Mouse (Mus musculus) ES-CJ7 (cell line): ENCODE measurements at regions not wholly inside any gene's neighbourhood (a gene's known extent, or its start where the extent isn't known, plus 50 kb on each side); places are given as distances from the start of the nearest gene placed in this dataset.

Experiments
- DNase-seq: peaks from one replicate; pipeline ENCODE4 v3.0.0; 2011; ENCODE audit warnings: low read depth, low spot score

DNA sequence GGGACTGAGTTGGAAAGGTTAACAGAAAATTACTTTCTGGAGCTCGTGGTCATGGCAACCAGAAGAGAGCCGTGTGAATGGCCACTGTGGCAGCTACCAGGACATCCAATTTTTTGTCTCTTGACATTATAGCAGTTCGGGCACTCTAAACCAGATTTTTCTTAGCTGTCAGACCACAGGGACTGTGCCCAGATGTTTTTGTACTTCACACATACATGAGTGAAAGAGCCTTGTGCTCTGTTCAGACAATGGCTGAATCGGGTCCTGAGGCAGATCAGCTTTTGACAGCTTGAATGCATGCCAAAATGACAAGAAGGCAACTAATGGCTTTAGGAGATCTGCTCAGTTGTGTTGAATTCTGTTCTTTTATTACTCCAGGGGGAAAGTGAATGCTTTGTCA is 505.2 kb upstream of the Pdzrn3 start:
- no peak for DNase-seq

GRCm38 (mm10) chr6:101874894-101875293 is 497.2 kb upstream of the Pdzrn3 start:
- DNase-seq, result no peak

DNA sequence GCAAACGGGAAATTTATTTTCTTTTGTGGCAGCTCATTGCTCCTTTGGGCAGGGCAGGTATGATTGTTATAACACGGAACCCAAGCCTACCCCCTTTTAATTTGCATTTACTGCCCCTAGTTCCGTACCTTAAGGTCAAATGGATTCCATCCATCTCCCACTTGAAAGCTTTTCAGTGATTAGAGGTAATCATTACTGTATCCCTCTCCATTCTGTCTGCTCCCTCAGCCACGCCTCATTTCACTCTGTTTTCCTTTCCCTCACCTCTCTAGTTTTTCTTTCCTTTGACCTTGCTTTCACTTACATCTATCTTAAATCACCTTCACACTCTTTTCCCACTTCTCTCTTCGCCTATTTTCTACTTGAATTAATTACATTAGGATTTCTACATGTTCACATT is 481.2 kb upstream of the Pdzrn3 start:
- no peak for DNase-seq

DNA sequence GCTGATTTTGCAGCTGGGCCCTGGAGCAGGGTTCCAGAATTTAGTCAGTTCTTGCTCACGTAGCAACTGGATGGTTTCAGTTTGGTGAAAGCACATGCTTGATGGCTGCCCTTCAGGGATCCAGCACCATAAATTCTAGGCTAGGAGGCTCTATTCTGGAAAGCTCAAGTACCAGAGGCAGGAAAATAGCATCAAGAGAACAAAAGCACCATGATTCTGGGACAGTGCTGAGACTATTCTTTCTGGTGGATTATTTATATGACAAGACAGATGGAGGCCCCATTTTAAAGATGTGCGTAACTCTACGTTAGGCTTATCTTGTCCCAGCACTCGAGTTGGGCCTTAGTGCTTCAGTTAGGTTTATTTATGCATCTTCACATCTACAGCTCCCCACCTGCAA is 463.0 kb upstream of the Pdzrn3 start:
- DNase-seq, result no peak

GRCm38 (mm10) chr6:101837563-101837962 is 459.9 kb upstream of the Pdzrn3 start:
- DNase-seq, result peak; percentile 25

DNA sequence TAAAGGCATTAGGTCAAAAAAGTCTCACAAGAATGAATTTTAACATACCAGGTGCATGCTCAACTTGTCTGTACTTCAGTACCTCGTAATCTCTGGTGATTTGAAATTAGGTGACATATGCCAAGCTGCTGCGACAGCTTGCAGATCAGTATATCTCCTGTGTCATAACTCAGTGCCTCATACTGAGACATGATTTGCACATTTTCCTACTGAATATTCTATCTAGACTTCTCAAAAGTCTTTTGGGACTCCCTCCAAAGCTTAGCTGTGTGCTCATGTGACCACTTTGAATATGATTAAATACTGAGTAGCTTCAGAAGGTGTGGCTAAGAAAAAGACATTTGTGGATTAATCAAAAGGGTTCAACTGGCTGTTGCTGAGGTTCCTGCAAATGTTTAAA is 416.3 kb upstream of the Pdzrn3 start:
- DNase-seq, result no peak

GRCm38 (mm10) chr6:101777864-101778263 is 400.2 kb upstream of the Pdzrn3 start:
- DNase-seq, result peak; percentile 92

DNA sequence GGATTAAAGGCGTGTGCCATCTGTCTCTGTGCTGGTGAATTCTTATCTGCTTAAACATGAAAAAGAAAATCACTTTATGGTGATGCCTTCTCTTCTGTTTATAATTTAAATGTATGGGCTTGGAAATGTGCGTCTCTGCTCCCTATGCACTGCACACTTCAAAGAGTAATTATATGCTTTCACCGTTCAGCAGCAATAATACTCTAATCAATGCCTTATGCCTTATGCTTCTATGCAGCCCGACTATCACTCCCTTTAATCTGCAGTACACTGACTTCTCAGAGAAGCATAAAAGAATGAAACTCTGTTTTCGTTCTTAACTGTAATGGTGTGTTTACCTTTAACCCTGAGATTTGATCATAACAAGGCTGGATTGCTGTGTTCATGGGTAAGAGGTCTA is 395.5 kb upstream of the Pdzrn3 start:
- DNase-seq, result no peak

- no peak for DNase-seq
These were observed 357.4 kb upstream of the Pdzrn3 start for GRCm38 (mm10) chr6:101735107-101735506.

- DNase-seq, result no peak
These were observed 342.8 kb upstream of the Pdzrn3 start for GRCm38 (mm10) chr6:101720513-101720912.

- no peak for DNase-seq
These were observed 312.0 kb upstream of the Pdzrn3 start for GRCm38 (mm10) chr6:101689684-101690083.

- no peak for DNase-seq
These were observed 308.9 kb upstream of the Pdzrn3 start for GRCm38 (mm10) chr6:101686578-101686977.

DNA sequence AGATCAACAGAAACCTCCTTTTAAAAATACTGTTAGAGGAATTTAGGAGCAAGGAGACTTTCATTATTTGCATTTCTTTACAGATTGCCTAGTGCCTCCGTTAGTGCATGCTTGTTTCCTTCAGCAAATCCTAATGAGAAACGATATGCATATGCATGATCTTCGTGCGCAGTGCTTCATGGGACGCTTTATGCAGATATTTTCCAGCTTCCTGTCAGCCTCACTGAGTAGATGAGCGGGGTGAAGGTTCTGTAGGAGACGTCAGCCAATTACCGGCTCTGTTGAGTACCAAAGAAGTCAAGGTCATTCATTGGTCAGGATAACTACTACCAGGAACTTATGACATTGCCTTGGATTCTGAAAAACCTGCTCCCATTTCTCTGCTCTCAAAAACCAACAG is 308.0 kb upstream of the Pdzrn3 start:
- no peak for DNase-seq

DNA sequence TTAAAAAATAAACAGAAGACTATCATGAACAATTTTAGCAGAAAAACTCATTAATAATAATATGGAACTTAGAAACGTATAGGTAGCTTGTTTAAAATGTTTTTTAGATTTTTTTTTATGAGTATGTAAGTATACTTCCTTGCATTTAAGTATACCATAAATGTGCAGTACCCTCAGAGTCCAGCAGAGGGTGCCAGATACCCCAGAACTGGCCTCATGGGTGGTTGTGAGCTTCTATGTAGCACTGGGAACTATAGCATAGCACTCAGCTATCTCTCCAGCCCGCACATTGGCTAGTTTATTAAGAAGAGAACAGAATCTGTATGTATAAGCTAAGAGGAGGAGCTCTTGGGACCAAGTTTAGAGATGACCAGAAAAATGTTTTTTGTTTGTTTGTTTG is 306.7 kb upstream of the Pdzrn3 start:
- DNase-seq, result peak; percentile 72

DNA sequence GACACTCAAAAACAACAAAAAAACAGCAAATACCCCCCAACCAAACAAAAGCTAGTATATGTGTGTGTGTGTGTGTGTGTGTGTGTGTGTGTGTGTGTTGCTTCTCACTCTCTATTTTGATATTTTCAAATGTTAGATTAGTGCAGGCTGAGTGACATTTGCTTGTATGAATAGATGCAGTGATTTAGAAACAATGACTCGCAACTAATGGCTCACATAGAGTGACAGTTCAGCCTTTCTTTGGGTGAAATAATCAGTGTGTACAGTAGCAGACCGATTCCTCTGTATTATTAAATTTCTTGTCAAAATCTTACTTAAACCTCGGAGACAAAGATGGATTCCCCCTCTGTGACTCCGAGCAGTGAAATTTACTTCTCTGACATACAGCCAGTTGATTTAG is 297.1 kb upstream of the Pdzrn3 start:
- no peak for DNase-seq

DNA sequence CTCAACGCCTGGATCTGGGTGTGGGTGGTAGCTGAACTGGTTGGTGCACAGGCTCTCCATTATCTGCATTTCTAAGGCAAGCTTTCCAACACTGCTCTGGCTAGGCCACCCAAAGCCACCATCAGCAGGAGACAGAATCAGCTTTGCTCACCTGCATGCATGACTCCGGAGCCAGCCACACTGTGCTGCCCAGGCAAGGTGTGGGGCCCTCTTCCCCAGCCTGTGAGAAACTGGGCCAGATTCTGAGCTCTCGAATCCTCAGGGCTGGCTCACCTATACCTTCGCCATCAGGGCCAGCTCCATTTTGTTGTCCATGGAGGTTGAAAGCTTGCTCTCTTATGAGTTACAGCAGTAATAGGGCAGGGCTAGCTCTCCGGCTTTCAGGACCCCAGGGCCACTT is 293.1 kb upstream of the Pdzrn3 start:
- DNase-seq, result no peak

GRCm38 (mm10) chr6:101669118-101669845 is 291.6 kb upstream of the Pdzrn3 start:
- DNase-seq, result no peak

DNA sequence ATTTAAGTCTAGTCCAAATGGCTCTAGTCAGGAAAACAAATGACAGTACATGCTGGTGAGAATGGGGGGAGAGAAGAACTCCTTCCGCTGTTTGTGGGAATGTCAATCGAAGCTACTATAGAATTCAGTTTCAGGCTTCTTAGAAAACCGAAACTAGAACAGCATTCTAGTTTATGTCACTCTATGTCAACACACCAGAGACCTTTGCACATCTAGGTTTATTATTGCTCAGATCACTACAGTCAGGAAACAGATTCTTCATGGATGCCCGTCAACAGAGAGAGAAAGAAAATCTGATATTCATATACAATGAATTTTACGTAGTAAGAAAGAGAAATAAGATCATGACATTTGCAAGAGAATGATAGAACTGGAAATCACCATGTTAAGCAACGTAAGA is 276.7 kb upstream of the Pdzrn3 start:
- no peak for DNase-seq

GRCm38 (mm10) chr6:101650348-101650747 is 272.7 kb upstream of the Pdzrn3 start:
- DNase-seq, result peak; percentile 65

DNA sequence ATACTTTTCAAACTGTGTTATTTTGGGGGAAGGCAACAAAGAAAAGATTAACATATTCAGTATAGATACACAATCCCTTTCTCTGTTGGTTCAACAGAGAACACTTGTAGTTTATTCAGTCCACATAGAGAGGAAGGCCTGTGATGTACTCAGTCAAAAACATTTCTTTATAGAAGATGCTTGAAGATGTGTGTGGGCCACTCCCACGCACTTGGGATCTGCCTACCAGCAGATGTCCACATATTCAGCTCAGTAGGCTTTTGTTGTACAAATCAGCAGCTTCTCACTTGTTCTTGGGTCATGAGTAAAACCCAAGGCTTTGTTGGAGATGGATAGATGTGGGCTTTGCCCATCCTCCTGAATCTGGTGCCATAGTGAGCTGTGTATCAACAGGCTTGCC is 239.6 kb upstream of the Pdzrn3 start:
- DNase-seq, result no peak

DNA sequence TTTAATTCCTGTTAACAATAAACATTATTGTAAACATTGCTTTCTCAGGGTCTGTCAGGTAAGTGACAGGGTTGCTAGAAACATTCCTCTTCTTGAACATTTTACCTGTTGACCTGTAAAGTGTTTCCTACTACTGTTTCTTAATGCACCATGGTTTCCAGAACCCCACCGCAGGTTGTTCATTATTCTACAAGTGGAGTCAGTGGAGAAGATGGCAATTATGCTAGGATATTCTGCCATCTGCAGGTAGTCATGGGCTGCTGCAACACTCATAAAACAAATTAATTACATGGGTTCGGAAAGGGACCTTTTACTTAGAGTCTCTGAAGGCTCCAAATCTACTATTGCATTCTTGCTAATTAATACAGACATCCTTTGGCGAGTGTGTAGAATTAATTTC is 239.1 kb upstream of the Pdzrn3 start:
- DNase-seq, result peak; percentile 32

- DNase-seq, result no peak
These were observed 231.3 kb upstream of the Pdzrn3 start for GRCm38 (mm10) chr6:101609015-101609414.

- DNase-seq, result no peak
These were observed 225.4 kb upstream of the Pdzrn3 start for GRCm38 (mm10) chr6:101603083-101603482.

- no peak for DNase-seq
These were observed 219.3 kb upstream of the Pdzrn3 start for GRCm38 (mm10) chr6:101596995-101597394.
